ENCODE assay signal across 7 mouse cellular contexts in the genomic region with DNA sequence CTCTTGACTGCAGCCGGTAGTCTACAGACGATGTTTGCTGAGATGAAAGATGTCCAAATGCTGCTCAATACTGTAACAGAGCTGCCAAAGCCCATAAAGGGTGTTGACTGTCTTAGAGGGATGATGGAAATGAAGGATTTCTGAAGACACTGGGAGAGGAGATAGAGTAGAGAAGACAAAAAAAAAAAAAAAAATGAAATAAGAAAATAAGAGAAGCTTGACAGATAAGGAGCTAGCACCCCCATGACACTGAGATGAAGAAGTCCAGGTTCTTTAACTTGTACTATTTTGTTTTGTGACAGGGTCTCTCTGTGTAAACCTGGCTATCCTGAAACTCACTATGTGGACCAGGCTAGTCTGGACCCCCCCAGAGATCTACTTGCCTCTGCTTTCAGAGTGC. TPM values are rescaled to one million over a fixed set of nuclear protein-coding genes. Genes with fewer than 3 reads are reported as not detected.
A peak's percentile ranks its signal among the peaks of the same experiment; 100 is the strongest.
DNase-seq lines count a peak whose midpoint lies in the region; ATAC-seq and TF ChIP-seq lines count a peak whose summit lies in the region.

No protein-coding gene starts in this region.

- no peaks in the 10 kb centered on the region for H3K36me3 ChIP-seq in forebrain, embryonic 10.5 days (replicated peaks)
- H3K36me3 ChIP-seq in intestine, embryonic 15.5 days: no peaks in the 10 kb centered on the region
- H3K36me3 ChIP-seq in myocyte (ENCODE audit: control insufficient read depth, insufficient read depth): no peaks in the 10 kb centered on the region

- no peaks in the 10 kb centered on the region for H3K9me3 ChIP-seq in forebrain, embryonic 10.5 days
- no peaks in the 10 kb centered on the region for H3K9me3 ChIP-seq in intestine, embryonic 15.5 days

- H3ac ChIP-seq in myocyte (ENCODE audit: control insufficient read depth, insufficient read length): no peak overlapping the region

- WGBS in lung, adult 2 months: 19% methylated on average over 2 of the region's 2 CpGs
- WGBS in forebrain, embryonic 10.5 days: 30% methylated on average over 2 of the region's 2 CpGs
- WGBS in intestine, embryonic 15.5 days: 33% methylated on average over 2 of the region's 2 CpGs

- peak overlapping the region; percentile 94 for H3K4me2 ChIP-seq in intestine, embryonic 15.5 days (replicated peaks)
- peak overlapping the region; percentile 92 for H3K4me2 ChIP-seq in myocyte (ENCODE audit: low read depth)

- H3K4me1 ChIP-seq in lung, adult 2 months (ENCODE audit: control insufficient read depth, insufficient read depth, low read length): no peaks in the 10 kb centered on the region; the same call in 1 of the 2 replicates
- peaks cover 18% of the 10 kb centered on the region for H3K4me1 ChIP-seq in forebrain, embryonic 10.5 days
- 0 out of 2 replicates have a peak, but pooled peaks cover 9% of the 10 kb centered on the region for H3K4me1 ChIP-seq in intestine, embryonic 15.5 days (replicated peaks)

- H3K9ac ChIP-seq in intestine, embryonic 15.5 days: no peak overlapping the region

- H3K27me3 ChIP-seq in forebrain, embryonic 10.5 days (ENCODE audit: poor library complexity, severe bottlenecking): peaks cover 47% of the 10 kb centered on the region
- no peaks in the 10 kb centered on the region for H3K27me3 ChIP-seq in intestine, embryonic 15.5 days (replicated peaks)
- no peaks in the 10 kb centered on the region for H3K27me3 ChIP-seq in myocyte (ENCODE audit: control insufficient read depth, insufficient read depth, insufficient read length)

- no peak for TF ChIP-seq POLR2A in lung, adult 2 months (IDR thresholded peaks at IDR 0.05; ENCODE audit: borderline replicate concordance, extremely low read depth, low read depth, low read length)
- TF ChIP-seq POLR2A in myocyte (IDR thresholded peaks at IDR 0.05; ENCODE audit: insufficient read length, low read depth): no peak

- H3K27ac ChIP-seq in forebrain, embryonic 10.5 days: no peak overlapping the region
- no peak overlapping the region for H3K27ac ChIP-seq in intestine, embryonic 15.5 days

- H3K79me2 ChIP-seq in myocyte (ENCODE audit: control insufficient read depth, insufficient read depth): peaks cover 21% of the 10 kb centered on the region

- DNase-seq in lung, adult 2 months: no peak
- DNase-seq in lung, postnatal 25 days (ENCODE audit: low spot score): no peak
- no peak for DNase-seq in forebrain, embryonic 10.5 days (ENCODE audit: extremely low spot score, low spot score)
- no peak for DNase-seq in gastrocnemius, postnatal 4 days (ENCODE audit: low spot score in 2 of 2)
- DNase-seq in adrenal gland, adult 18-20 months (ENCODE audit: low spot score in 2 of 2): no peak

- peak overlapping the region; percentile 86 for H3K4me3 ChIP-seq in lung, adult 2 months (replicated peaks; ENCODE audit: extremely low read depth, low read depth, low read length)
- H3K4me3 ChIP-seq in forebrain, embryonic 10.5 days: peak overlapping the region; percentile 83
- H3K4me3 ChIP-seq in intestine, embryonic 15.5 days (replicated peaks): peak overlapping the region; percentile 90; the same call in 1 of the 2 replicates
- H3K4me3 ChIP-seq in myocyte: peak overlapping the region; percentile 31

- no peak for TF ChIP-seq CTCF in lung, adult 2 months (IDR thresholded peaks at IDR 0.05; ENCODE audit: insufficient read depth, low read length)

- no peak for ATAC-seq in intestine, embryonic 15.5 days

TF ChIP-seq in myocyte, 11 proteins besides CTCF, POLR2A, EP300 and RAD21:
- TF ChIP-seq TCF3 (IDR thresholded peaks at IDR 0.05; ENCODE audit: insufficient read length, low read depth) (no peak), REST (IDR thresholded peaks at IDR 0.05; ENCODE audit: insufficient read depth, insufficient read length) (no peak), POLR2AphosphoS2 (IDR thresholded peaks at IDR 0.05; ENCODE audit: insufficient read length, low read depth) (no peak), MAX (IDR thresholded peaks at IDR 0.05; ENCODE audit: low read depth) (no peak), MYOG (IDR thresholded peaks at IDR 0.05; ENCODE audit: control insufficient read depth in 1 of 3, insufficient read depth in 1 of 3, insufficient read length in 2 of 3, low read depth in 2 of 3) (no peak), MYOD1 (IDR thresholded peaks at IDR 0.05; ENCODE audit: control insufficient read depth in 1 of 3, insufficient read length in 2 of 3, low read depth in 2 of 3) (no peak), CEBPB (IDR thresholded peaks at IDR 0.05; ENCODE audit: insufficient read depth, poor library complexity, severe bottlenecking) (no peak), E2F4 (IDR thresholded peaks at IDR 0.05; ENCODE audit: insufficient read depth) (no peak)

RNA-seq across cellular contexts. Expression of a gene that starts 1.1 kb away (rescaled TPM):
- polyA plus RNA-seq in lung, adult 2 months (2012; rRNA removed): 17.5 and 23.7 TPM in 2 replicates
- 2.6 and 2.7 TPM in 2 replicates for polyA plus RNA-seq in forebrain, embryonic 10.5 days (2016; fragmentation: Nextera tagmentation; extraction: Ambion mirVana)
- polyA plus RNA-seq in intestine, embryonic 15.5 days (2015; fragmentation: Nextera tagmentation; extraction: Ambion mirVana): 7.2 and 7.6 TPM in 2 replicates
- polyA plus RNA-seq in myocyte (2012; fragmentation: generic; extraction: Trizol): 4.4 TPM
- 10 to 100 TPM; 13.5 to 15.0 TPM for total RNA-seq in gastrocnemius, postnatal 4 days (2021)
- 10 to 100 TPM; 14.9 to 17.4 TPM for total RNA-seq in adrenal gland, adult 18-20 months (2021)

RNA-seq across cellular contexts. Expression of a gene that starts 1.5 kb away (rescaled TPM):
- 3.9 and 6.7 TPM in 2 replicates for polyA plus RNA-seq in lung, adult 2 months (2012; rRNA removed)
- polyA plus RNA-seq in forebrain, embryonic 10.5 days (2016; fragmentation: Nextera tagmentation; extraction: Ambion mirVana): 18.1 and 19.4 TPM in 2 replicates
- polyA plus RNA-seq in intestine, embryonic 15.5 days (2015; fragmentation: Nextera tagmentation; extraction: Ambion mirVana): 19.7 and 26.9 TPM in 2 replicates
- 2.9 TPM for polyA plus RNA-seq in myocyte (2012; fragmentation: generic; extraction: Trizol)
- total RNA-seq in gastrocnemius, postnatal 4 days (2021): 10 to 100 TPM; 15.9 to 16.7 TPM
- total RNA-seq in adrenal gland, adult 18-20 months (2021): 10 to 100 TPM; 12.3 to 15.4 TPM

RNA-seq across cellular contexts. Expression of a gene that starts 58.0 kb away (rescaled TPM):
- 293 and 360 TPM in 2 replicates for polyA plus RNA-seq in lung, adult 2 months (2012; rRNA removed)
- polyA plus RNA-seq in forebrain, embryonic 10.5 days (2016; fragmentation: Nextera tagmentation; extraction: Ambion mirVana): 492 and 499 TPM in 2 replicates
- polyA plus RNA-seq in intestine, embryonic 15.5 days (2015; fragmentation: Nextera tagmentation; extraction: Ambion mirVana): 396 and 421 TPM in 2 replicates
- 368 TPM for polyA plus RNA-seq in myocyte (2012; fragmentation: generic; extraction: Trizol)
- total RNA-seq in gastrocnemius, postnatal 4 days (2021): 1,000 to 10,000 TPM; 1,578 to 1,616 TPM
- total RNA-seq in adrenal gland, adult 18-20 months (2021): 100 to 1,000 TPM; 166 to 218 TPM

Comparison
In these comparisons a context has a peak if more than half of its experiments do, and no peak if none do; other contexts are left out.
1. H3K4me3 ChIP-seq: peak in every context shown above with its lines; median percentile 90 in intestine, embryonic 15.5 days; 86 in lung, adult 2 months; 83 in forebrain, embryonic 10.5 days; 31 in myocyte.